ENCODE assay signal across 10 mouse cellular contexts in the genomic region with DNA sequence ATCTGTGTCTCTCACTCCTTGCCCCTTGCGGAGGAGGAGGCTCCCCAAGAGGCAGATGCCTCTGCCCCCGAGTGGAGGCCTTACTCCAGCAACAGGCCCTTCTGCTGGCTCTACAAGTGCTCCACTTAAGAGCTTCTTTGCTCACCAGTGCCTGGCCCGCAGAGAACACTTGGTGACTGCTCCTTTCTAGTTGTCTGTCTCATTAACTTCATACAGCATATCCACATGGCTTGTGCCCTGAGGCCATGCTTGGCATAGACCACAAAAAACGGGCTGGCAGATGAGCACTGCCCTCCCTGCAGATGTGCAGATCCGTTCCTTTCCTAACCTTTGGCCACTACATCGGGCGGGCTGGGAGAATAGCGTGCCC. TPM values are rescaled to one million over a fixed set of nuclear protein-coding genes. Genes with fewer than 3 reads are reported as not detected.
DNase-seq lines count a peak whose midpoint lies in the region; ATAC-seq and TF ChIP-seq lines count a peak whose summit lies in the region.
"Had no signal": no experiment of that assay in that cellular context is flagged by ENCODE, and none has a peak within 500 bp of the region (broad histone marks: within the 10 kb centered on the region; RNA-seq: fewer than 3 reads in every experiment).

No protein-coding gene starts in this region.

- intact Hi-C loops in heart, postnatal 14 days (cut with DNase I), result no loop called here

- H3K9me3 ChIP-seq in heart, embryonic 13.5 days, result no peaks in the 10 kb centered on the region
- no peaks in the 10 kb centered on the region for H3K9me3 ChIP-seq in hindbrain, embryonic 11.5 days (ENCODE audit: control insufficient read depth, low read length)
- no peaks in the 10 kb centered on the region for H3K9me3 ChIP-seq in midbrain, embryonic 12.5 days

- no peak for DNase-seq in heart, postnatal 14 days
- no peak for DNase-seq in hindbrain, embryonic 11.5 days (ENCODE audit: low spot score)
- DNase-seq in cerebellum, adult 9-10 months, result no peak
- DNase-seq in thymus, postnatal 0 days (ENCODE audit: low spot score), result no peak
- DNase-seq in testis, postnatal 10 days (ENCODE audit: low spot score), result no peak

- WGBS in heart, embryonic 13.5 days, result 54% methylated on average over 8 of the region's 8 CpGs
- WGBS in hindbrain, embryonic 11.5 days, result 64% methylated on average over 8 of the region's 8 CpGs
- WGBS in midbrain, embryonic 12.5 days, result 56% methylated on average over 8 of the region's 8 CpGs

- no peak overlapping the region for H3K27ac ChIP-seq in heart, embryonic 13.5 days (replicated peaks)
- H3K27ac ChIP-seq in cortical plate, adult 2 months (ENCODE audit: insufficient read depth, low read length), result no peak overlapping the region
- H3K27ac ChIP-seq in hindbrain, embryonic 11.5 days (ENCODE audit: low read depth, low read length), result no peak overlapping the region
- no peak overlapping the region for H3K27ac ChIP-seq in midbrain, embryonic 12.5 days (replicated peaks)

- H3K4me1 ChIP-seq in heart, embryonic 13.5 days, result no peaks in the 10 kb centered on the region
- no peaks in the 10 kb centered on the region for H3K4me1 ChIP-seq in cortical plate, adult 2 months (ENCODE audit: control insufficient read depth, insufficient read depth, low read length)
- H3K4me1 ChIP-seq in hindbrain, embryonic 11.5 days (replicated peaks; ENCODE audit: control insufficient read depth, insufficient read depth, low read length), result no peaks in the 10 kb centered on the region
- H3K4me1 ChIP-seq in midbrain, embryonic 12.5 days, result no peaks in the 10 kb centered on the region

- no peak for TF ChIP-seq CTCF in cortical plate, adult 2 months (IDR thresholded peaks at IDR 0.05; ENCODE audit: extremely low read depth, insufficient read depth, low read length)

- peak overlapping the region; percentile 80 for H3K4me2 ChIP-seq in heart, embryonic 13.5 days
- H3K4me2 ChIP-seq in hindbrain, embryonic 11.5 days (replicated peaks; ENCODE audit: low read depth, low read length), result peak overlapping the region; percentile 50; the same call in 1 of the 2 replicates
- peak overlapping the region; percentile 64 for H3K4me2 ChIP-seq in midbrain, embryonic 12.5 days (replicated peaks)

- no peak for ATAC-seq in heart, embryonic 13.5 days (ENCODE audit: extremely low read depth, insufficient number of reproducible peaks, low FRiP score, low TSS enrichment)
- ATAC-seq in hindbrain, embryonic 11.5 days (ENCODE audit: low FRiP score), result 0 out of 2 replicates have a peak, but pooled peaks have one; percentile 10
- ATAC-seq in midbrain, embryonic 12.5 days (ENCODE audit: low FRiP score, low read depth), result no peak

- no peak overlapping the region for H3K9ac ChIP-seq in heart, embryonic 13.5 days
- H3K9ac ChIP-seq in hindbrain, embryonic 11.5 days (ENCODE audit: low read depth, low read length), result no peak overlapping the region
- H3K9ac ChIP-seq in midbrain, embryonic 12.5 days (replicated peaks), result 0 out of 2 replicates have a peak overlapping the region, but pooled peaks have one; percentile 67

- no peaks in the 10 kb centered on the region for H3K36me3 ChIP-seq in heart, embryonic 13.5 days
- H3K36me3 ChIP-seq in hindbrain, embryonic 11.5 days (ENCODE audit: control insufficient read depth, insufficient read depth, low read length), result no peaks in the 10 kb centered on the region
- H3K36me3 ChIP-seq in midbrain, embryonic 12.5 days, result no peaks in the 10 kb centered on the region

- H3K27me3 ChIP-seq in heart, embryonic 13.5 days (replicated peaks), result peaks cover 46% of the 10 kb centered on the region
- H3K27me3 ChIP-seq in hindbrain, embryonic 11.5 days (ENCODE audit: control insufficient read depth, insufficient read depth, low read length), result peaks cover 9% of the 10 kb centered on the region
- peaks cover 42% of the 10 kb centered on the region for H3K27me3 ChIP-seq in midbrain, embryonic 12.5 days

- TF ChIP-seq POLR2A in cortical plate, adult 2 months (IDR thresholded peaks at IDR 0.05; ENCODE audit: extremely low read depth, insufficient read depth, low read length), result no peak

- peak overlapping the region; percentile 62 for H3K4me3 ChIP-seq in heart, embryonic 13.5 days
- peak overlapping the region; percentile 72; the same call in 1 of the 2 replicates for H3K4me3 ChIP-seq in cortical plate, adult 2 months (ENCODE audit: insufficient read depth, low read length)
- H3K4me3 ChIP-seq in hindbrain, embryonic 11.5 days (ENCODE audit: low read depth, low read length), result peak overlapping the region; percentile 57; the same call in 1 of the 2 replicates
- peak overlapping the region; percentile 57 for H3K4me3 ChIP-seq in midbrain, embryonic 12.5 days

RNA-seq across cellular contexts. Expression of a gene that starts 6.2 kb away (rescaled TPM):
- polyA plus RNA-seq in heart, embryonic 13.5 days (2015; fragmentation: Nextera tagmentation; extraction: Ambion mirVana), result not detected in 2 replicates
- not detected for total RNA-seq in heart, postnatal 14 days (2021)
- polyA plus RNA-seq in cortical plate, adult 2 months (2012; rRNA removed), result not detected in 2 replicates
- polyA plus RNA-seq in hindbrain, embryonic 11.5 days (2014; fragmentation: Nextera tagmentation; extraction: Ambion mirVana), result not detected in 2 replicates
- not detected in 2 replicates for polyA plus RNA-seq in midbrain, embryonic 12.5 days (2016; fragmentation: Nextera tagmentation; extraction: Ambion mirVana)
- not detected in 2 replicates for polyA plus RNA-seq in thymus, postnatal 0 days (2015; fragmentation: Nextera tagmentation; extraction: Ambion mirVana)
- total RNA-seq: gastrocnemius, postnatal 4 days had no signal
- polyA plus RNA-seq: liver, embryonic 16.5 days had no signal

RNA-seq across cellular contexts. Expression of a gene that starts 25.7 kb away (rescaled TPM):
- polyA plus RNA-seq in heart, embryonic 13.5 days (2015; fragmentation: Nextera tagmentation; extraction: Ambion mirVana), result not detected in 2 replicates
- total RNA-seq in heart, postnatal 14 days (2021), result not detected
- polyA plus RNA-seq in cortical plate, adult 2 months (2012; rRNA removed), result not detected in 2 replicates
- not detected in 2 replicates for polyA plus RNA-seq in hindbrain, embryonic 11.5 days (2014; fragmentation: Nextera tagmentation; extraction: Ambion mirVana)
- polyA plus RNA-seq in midbrain, embryonic 12.5 days (2016; fragmentation: Nextera tagmentation; extraction: Ambion mirVana), result not detected in 2 replicates
- not detected in 2 replicates for polyA plus RNA-seq in thymus, postnatal 0 days (2015; fragmentation: Nextera tagmentation; extraction: Ambion mirVana)
- total RNA-seq: gastrocnemius, postnatal 4 days had no signal
- polyA plus RNA-seq: liver, embryonic 16.5 days had no signal

RNA-seq across cellular contexts. Expression of a gene that starts 25.9 kb away (rescaled TPM):
- polyA plus RNA-seq in heart, embryonic 13.5 days (2015; fragmentation: Nextera tagmentation; extraction: Ambion mirVana), result 0.27 and 0.43 TPM in 2 replicates
- not detected for total RNA-seq in heart, postnatal 14 days (2021)
- 7.9 and 8.6 TPM in 2 replicates for polyA plus RNA-seq in cortical plate, adult 2 months (2012; rRNA removed)
- polyA plus RNA-seq in hindbrain, embryonic 11.5 days (2014; fragmentation: Nextera tagmentation; extraction: Ambion mirVana), result 0.60 and 0.83 TPM in 2 replicates
- 0.94 and 1.0 TPM in 2 replicates for polyA plus RNA-seq in midbrain, embryonic 12.5 days (2016; fragmentation: Nextera tagmentation; extraction: Ambion mirVana)
- 0.78 and 1.2 TPM in 2 replicates for polyA plus RNA-seq in thymus, postnatal 0 days (2015; fragmentation: Nextera tagmentation; extraction: Ambion mirVana)
- total RNA-seq: gastrocnemius, postnatal 4 days had no signal
- polyA plus RNA-seq: liver, embryonic 16.5 days had no signal
